Mouse (Mus musculus) right cerebral cortex, postnatal 14 days (tissue): ENCODE measurements around the gene Sptlc2.
A peak's percentile ranks its signal among the peaks of the same experiment; 100 is the strongest.

ENCODE experiments used
- DNase-seq: peaks from one replicate; pipeline ENCODE4 v3.0.0; 2022

The Sptlc2 gene

DNA sequence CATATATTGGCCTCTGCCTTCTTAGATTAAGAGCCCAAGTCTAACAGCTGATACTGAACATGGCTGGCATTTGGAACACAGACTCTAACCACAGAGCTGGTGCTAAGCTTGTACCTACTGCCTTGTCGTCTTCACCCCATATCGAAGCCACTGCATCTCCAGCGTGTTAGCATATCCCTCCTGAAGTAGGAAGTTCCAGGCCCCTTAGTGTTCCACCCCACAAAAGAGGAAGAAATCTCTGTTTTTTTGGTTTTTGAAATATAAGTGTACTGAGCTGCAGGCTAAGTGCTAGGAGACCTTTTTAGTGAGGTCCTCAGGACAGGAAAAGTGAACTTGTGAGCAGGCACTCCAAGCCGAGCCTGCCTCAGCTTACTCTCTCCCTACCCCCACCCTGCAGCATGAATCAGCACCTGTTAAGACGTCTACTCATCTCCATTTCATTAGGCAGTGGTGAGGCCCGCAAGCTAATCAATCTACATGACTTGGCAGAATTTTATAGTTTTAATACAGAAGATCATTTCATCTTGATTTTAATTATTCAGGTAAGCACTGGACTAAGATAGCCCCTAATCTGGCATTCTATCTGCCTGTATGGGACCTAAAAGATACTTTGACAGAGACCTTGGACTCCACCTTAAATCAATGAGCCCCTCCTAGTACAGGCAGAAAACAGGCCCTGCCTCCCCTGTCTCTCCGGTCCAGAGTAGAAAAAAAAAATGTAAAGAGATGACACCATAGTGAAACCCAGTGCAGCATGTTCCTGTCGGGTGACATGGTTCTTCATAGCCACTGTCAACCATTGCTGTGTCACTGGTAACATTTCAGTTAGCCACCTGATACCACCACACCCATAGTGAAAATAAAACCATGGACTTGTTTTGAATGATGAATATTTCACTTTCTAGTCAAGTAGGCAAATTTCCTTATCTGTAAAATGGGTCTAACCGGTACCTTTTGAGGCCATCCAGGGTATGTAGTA is 113.0 kb downstream of the Sptlc2 start:
- no peak for DNase-seq

DNA sequence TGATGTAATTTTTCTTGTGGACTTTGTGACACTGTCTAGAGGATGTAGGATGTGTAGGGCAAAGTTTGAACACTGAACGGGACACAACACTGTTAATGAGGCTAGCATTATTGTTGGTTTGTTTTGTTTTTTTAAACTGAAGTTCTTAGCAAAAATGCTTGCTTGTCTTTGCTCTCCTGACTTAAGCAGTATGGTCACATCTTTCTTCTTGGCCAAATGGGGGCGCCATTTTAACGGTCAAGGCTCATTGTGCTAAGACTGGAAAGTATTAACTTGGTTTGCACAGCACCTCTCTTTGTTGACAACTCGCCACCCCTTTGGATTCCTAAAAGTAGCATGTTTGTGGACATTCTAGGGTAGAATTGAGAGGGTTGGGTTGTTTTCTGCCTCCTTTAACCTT is 120.5 kb downstream of the Sptlc2 start:
- DNase-seq, result peak; percentile 18

DNA sequence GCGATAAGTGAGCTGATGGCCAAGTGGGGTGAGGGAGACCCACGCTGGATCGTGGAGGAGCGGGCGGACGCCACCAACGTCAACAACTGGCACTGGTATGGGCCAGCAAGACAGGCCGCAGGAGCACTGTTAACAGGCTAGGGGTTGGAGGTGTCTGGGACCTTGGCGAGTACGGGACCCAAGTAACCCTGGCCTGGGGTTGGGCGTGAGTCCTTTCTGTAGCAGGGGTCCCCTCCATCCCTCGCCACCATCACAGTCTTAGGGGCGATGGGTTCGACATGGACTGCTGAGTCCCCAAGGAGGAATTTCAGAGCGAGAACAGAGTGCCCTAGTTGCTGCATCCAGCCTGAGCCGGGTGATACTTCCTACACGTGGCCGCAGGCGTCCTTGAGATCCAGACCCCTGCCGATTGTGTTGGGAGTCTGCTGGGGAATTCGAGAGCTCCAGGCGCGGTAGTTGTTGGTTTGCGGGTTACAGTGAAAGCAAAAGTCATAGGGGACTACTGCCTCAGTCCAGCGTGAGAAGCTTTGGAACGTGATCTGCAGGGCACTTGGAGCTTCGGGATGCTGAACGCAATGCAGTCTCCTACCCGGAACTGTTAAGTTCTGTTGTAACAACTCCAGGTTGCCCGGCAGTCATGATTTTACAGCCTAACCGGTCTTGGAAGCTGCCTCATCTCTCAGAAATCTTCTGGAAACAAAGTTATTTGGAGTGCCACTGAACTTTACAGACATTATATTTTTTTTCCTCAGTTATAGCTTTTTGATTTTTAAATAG is 121.1 kb downstream of the Sptlc2 start:
- DNase-seq, result no peak

DNA sequence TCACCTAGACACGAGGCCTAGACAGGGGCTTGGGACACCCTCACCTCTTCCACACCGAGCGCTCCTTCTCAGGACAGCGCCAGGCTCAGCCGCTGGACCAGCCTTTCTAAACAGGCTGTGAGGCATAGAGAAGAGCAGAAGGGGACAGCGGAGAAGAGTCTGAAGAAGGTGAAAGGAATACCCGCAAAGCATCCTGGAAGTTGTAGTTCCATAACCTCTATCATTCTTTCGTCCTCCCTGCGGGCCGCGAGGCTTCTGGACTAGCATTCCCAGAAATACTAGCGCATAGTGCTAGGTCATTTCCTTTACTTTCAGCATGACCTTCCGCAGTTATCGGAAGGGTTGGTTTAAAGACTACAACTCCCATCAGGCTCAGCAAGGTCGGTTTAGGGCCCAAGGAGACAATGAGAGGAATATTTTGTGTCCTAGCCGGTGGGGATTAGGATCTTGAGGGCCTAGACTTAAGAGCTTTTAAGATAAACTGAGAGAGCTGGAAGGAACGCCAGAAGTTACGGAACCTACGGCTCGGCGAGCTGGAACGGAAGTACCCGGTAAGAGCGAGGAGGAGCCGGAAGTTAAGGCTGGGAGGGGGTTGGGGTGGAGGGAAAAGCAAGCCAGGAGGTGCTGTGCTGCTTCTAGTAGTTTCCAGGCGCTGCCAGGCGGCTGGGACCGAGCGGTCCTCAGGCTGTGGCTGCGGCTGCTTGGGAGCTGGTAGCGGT is 121.9 kb downstream of the Sptlc2 start, which contains the start of the genes Vipas39 and Ahsa1:
Gene Vipas39 (minus strand): TSS at position 149 of the 719 bp plus-strand sequence.
Gene Ahsa1 (plus strand): TSS at position 372 of the 719 bp plus-strand sequence.
- DNase-seq, result peak; percentile 80

DNA sequence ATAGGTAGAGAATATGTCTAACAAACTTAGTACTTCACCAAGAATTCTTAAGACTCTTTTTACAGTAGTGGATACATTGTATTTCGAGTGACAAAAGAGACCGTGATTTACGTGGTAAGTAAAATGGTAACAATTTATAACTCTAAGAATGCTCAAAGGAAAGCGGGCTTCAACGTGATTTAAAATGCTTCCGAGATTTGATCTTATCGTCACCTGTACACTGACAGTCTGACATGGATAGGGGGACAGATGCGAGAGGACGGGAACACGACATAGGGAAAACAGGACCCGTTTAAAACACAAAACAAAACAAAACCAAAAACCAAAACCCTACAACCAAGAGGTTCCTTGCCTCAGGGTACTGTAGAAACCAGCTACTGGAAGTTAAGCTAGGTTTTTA is 122.7 kb downstream of the Sptlc2 start:
- no peak for DNase-seq

DNA sequence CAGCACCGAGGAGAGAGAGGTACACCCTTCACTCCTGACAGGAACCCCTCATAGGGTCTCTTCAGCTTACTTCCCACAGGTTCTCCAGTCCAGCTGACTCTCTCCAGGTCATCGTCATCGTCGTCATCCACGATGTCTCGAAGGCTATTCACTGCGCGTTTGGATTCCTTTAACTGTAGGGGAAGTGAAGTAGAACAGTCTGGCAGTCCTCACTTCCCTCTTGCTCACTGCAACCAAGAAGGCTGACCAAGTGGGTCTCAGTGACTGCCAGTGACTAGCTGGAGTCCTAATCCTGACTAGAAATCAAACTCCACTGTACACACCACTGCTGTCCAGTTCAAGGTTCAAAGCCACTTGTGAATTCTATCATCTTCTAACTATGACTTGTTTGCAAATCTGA is 127.6 kb downstream of the Sptlc2 start:
- DNase-seq, result no peak

DNA sequence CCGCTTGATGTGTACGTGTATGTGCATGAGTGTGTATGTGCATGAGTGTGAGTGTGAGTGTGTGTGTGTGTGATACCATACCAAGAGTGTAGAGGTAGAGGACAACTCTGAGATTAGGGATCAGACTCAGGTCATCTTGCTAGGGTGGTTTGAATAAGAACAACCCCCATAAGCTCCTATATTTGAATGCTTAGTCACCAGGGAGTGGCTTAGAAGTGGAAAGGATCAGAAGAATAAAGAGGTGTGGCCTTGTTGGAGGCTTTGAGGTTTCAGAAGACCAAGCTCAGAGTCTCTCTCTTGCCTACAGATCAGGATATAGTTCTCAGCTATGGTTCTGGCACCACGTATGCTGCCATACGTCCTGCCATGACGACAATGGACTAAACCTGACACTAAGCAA is 131.5 kb downstream of the Sptlc2 start:
- DNase-seq, result no peak
